Mouse (Mus musculus): Measurements from ENCODE around the gene Hes3. TPM values are rescaled to one million over a fixed set of nuclear protein-coding genes. Genes with fewer than 3 reads are reported as not detected.

The Hes3 gene
- polyA plus RNA-seq, 1 experiment from 2014 or later, result 0.24 TPM

- H3K9ac ChIP-seq, result no peak overlapping the region
- 91% methylated on average over 10 of the region's 10 CpGs for WGBS
- H3K4me1 ChIP-seq (replicated peaks), result peaks cover 39% of the 10 kb centered on the region
- H3K36me3 ChIP-seq, result peaks cover 58% of the 10 kb centered on the region
- H3K9me3 ChIP-seq, result no peaks in the 10 kb centered on the region
- no peak overlapping the region for H3K4me3 ChIP-seq
- no peak overlapping the region for H3K4me2 ChIP-seq
- H3K27ac ChIP-seq (replicated peaks), result no peak overlapping the region
- H3K27me3 ChIP-seq, result no peaks in the 10 kb centered on the region
- ATAC-seq (ENCODE audit: low read depth), result no peak
Observed at GRCm38 (mm10) chr4:152303172-152303571, 11.7 kb upstream of the Hes3 start.

GRCm38 (mm10) chr4:152302012-152302411, 10.6 kb upstream of the Hes3 start:
- Histone ChIP-seq H3K27ac (replicated peaks) (no peak overlapping the region), H3K4me3 (no peak overlapping the region), H3K9ac (no peak overlapping the region), H3K9me3 (no peaks in the 10 kb centered on the region), H3K36me3 (peaks cover 51% of the 10 kb centered on the region), H3K4me2 (no peak overlapping the region), H3K4me1 (replicated peaks) (peaks cover 40% of the 10 kb centered on the region), H3K27me3 (no peaks in the 10 kb centered on the region)
- no peak for ATAC-seq (ENCODE audit: low read depth)
- 81% methylated on average over 11 of the region's 11 CpGs for WGBS

DNA sequence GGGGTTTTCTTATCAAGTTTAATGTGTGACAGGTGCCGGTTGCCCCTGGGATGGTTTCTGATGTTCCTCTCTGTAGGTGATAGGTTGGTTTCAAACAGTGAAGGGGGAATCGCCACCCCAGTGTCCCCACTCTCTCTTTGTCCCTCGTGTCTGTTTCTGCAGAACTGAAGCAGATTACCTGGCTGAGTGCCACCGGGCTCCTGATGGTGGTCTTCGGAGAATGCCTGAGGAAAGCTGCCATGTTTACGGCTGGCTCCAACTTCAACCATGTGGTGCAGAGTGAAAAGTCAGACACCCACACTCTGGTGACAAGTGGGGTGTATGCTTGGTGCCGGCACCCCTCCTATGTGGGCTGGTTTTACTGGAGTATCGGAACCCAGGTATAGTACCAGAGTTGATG, 8.9 kb upstream of the Hes3 start:
- Histone ChIP-seq H3K36me3 (peaks cover 51% of the 10 kb centered on the region), H3K4me1 (replicated peaks) (peaks cover 30% of the 10 kb centered on the region), H3K27me3 (peaks cover 7% of the 10 kb centered on the region), H3K9me3 (no peaks in the 10 kb centered on the region), H3K4me2 (no peak overlapping the region), H3K4me3 (no peak overlapping the region), H3K27ac (replicated peaks) (no peak overlapping the region), H3K9ac (no peak overlapping the region)
- no peak for ATAC-seq (ENCODE audit: low read depth)
- WGBS, result 91% methylated on average over 8 of the region's 8 CpGs

DNA sequence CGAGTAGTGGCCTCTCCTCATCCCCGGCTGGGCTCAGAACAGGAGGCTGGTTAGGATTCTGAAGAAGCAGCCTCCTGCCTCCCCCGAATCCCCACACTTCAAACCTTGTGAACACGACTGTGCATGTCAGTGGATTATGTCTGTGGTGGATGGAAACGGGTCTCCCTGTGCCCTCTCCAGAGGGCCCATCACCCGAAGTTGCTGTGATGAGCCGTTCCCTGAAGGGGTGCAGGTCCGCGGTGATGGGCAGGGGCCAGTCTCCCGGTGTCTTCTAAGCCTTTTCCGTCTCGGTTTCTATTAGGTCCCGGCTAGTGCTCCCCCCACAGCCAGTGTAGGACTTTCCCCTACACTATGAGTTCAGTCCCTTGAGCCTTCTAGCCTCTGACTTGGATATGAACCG, 7.4 kb upstream of the Hes3 start:
- 91% methylated on average over 14 of the region's 14 CpGs for WGBS
- Histone ChIP-seq H3K27ac (replicated peaks) (no peak overlapping the region), H3K9ac (peak overlapping the region; percentile 97; the same call in 1 of the 2 replicates), H3K4me3 (no peak overlapping the region), H3K4me1 (replicated peaks) (peaks cover 26% of the 10 kb centered on the region), H3K27me3 (peaks cover 22% of the 10 kb centered on the region), H3K36me3 (peaks cover 42% of the 10 kb centered on the region), H3K9me3 (no peaks in the 10 kb centered on the region), H3K4me2 (peak overlapping the region; percentile 98; the same call in 1 of the 2 replicates)
- ATAC-seq (ENCODE audit: low read depth), result no peak

- Histone ChIP-seq H3K9me3 (no peaks in the 10 kb centered on the region), H3K27ac (replicated peaks) (peak within 1 kb of the TSS; percentile 86), H3K9ac (peak within 1 kb of the TSS; percentile 97), H3K4me3 (peak within 1 kb of the TSS; percentile 96), H3K4me1 (replicated peaks) (peaks cover 43% of the 10 kb centered on the region), H3K4me2 (peak within 1 kb of the TSS; percentile 98), H3K27me3 (peaks cover 39% of the 10 kb centered on the region), H3K36me3 (peaks cover 25% of the 10 kb centered on the region)
- WGBS, result under 1% methylated on average over 118 of the region's 119 CpGs
- peak; percentile 94 for ATAC-seq (ENCODE audit: low read depth)
Observed at GRCm38 (mm10) chr4:152296874-152297861, 5.7 kb upstream of the Hes3 start, which contains the start of gene Icmt. Icmt (plus strand) TSS chr4:152297227.

DNA sequence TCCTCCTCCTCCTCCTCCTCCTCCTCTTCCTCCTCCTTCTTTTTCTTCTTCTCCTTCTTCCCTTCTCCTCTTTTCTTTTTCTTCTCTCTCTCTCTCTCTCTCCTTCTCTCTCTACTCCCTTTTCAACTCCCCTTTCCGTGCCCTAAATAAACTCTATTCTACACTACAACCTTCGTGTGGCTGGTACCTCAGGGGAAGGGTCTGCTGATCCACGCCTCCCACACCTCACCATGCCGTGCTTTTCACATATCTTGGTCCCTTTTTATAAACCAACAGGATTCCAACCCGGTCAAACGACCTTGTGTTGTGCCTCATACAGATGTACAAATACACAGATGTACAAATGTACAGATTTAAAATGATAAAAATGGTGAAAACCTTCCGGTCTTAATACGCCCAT, 4.9 kb upstream of the Hes3 start:
- Histone ChIP-seq H3K27ac (replicated peaks) (0 out of 2 replicates have a peak overlapping the region, but pooled peaks have one; percentile 24), H3K4me1 (replicated peaks) (peaks cover 51% of the 10 kb centered on the region), H3K9me3 (no peaks in the 10 kb centered on the region), H3K4me2 (peak overlapping the region; percentile 69), H3K27me3 (peaks cover 46% of the 10 kb centered on the region), H3K36me3 (peaks cover 17% of the 10 kb centered on the region), H3K9ac (peak overlapping the region; percentile 61), H3K4me3 (peak overlapping the region; percentile 96)
- ATAC-seq (ENCODE audit: low read depth), result no peak
- 25% methylated on average over 8 of the region's 8 CpGs for WGBS

DNA sequence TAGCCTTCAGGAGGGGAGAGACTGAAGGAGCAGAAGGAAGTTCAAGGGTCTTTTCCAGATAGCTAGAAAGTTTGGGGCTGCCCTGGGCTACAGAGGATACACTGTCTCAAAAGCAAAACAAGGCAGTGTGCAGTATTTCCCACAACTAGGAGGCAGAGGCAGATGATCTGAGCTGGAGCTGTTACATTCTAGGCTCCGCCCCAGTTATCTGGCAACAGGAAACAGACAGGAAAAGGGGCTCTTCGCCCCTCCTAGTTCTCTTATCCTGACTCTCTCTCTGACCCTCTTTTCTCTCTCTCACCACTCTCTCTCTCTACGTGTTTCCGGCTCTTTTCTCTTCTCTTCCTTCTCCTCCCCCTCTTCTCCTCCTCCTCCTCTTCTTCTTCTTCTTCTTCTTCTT, 4.5 kb upstream of the Hes3 start:
- Histone ChIP-seq H3K27me3 (peaks cover 51% of the 10 kb centered on the region), H3K9me3 (no peaks in the 10 kb centered on the region), H3K36me3 (peaks cover 13% of the 10 kb centered on the region), H3K4me2 (no peak overlapping the region), H3K4me3 (no peak overlapping the region), H3K9ac (no peak overlapping the region), H3K4me1 (replicated peaks) (peaks cover 55% of the 10 kb centered on the region), H3K27ac (replicated peaks) (no peak overlapping the region)
- ATAC-seq (ENCODE audit: low read depth), result no peak
- 52% methylated on average over 4 of the region's 4 CpGs for WGBS

DNA sequence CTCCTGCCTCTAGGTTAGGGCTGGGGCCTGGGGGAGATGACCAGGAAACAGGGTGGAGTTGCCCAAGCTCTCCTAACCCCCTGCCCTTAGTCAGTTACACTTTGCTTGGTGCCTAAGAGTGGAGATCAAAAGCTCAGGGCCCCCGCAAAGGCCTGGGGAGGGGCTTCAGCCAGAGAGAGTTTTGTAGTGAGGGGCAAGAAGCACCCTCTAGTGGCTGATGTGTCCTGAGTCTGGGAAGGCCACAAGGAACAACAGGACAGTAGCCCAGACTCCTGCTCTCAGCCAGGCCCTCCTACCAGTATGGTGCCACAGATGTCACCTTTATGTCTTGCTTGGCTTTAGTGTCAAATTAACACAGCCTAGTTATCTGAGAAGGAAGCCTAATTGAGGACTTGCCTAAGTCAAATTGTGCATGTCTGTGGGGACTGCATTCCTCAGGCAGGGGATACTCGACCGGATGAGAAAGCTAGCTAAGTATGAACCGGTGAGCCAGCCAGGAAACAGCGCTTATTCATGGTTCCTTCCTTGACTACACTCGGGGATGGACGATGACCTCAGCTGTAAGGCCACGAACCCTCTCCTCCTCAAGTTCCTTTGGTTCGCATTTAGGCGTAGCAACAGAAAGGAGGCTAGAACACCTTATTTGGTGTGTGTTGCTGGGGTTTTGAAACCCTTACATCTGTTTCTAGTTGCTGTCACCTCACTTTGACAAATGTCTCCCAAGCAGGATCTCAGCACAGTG, 2.9 kb upstream of the Hes3 start:
- ATAC-seq (ENCODE audit: low read depth), result no peak
- no peaks in the 10 kb centered on the region for H3K36me3 ChIP-seq
- H3K9me3 ChIP-seq, result no peaks in the 10 kb centered on the region
- H3K4me1 ChIP-seq (replicated peaks), result peaks cover 69% of the 10 kb centered on the region
- 51% methylated on average over 10 of the region's 10 CpGs for WGBS
- peaks cover 64% of the 10 kb centered on the region for H3K27me3 ChIP-seq
- no peak overlapping the region for H3K9ac ChIP-seq
- H3K4me3 ChIP-seq, result no peak overlapping the region
- H3K27ac ChIP-seq (replicated peaks), result no peak overlapping the region
- no peak overlapping the region for H3K4me2 ChIP-seq

DNA sequence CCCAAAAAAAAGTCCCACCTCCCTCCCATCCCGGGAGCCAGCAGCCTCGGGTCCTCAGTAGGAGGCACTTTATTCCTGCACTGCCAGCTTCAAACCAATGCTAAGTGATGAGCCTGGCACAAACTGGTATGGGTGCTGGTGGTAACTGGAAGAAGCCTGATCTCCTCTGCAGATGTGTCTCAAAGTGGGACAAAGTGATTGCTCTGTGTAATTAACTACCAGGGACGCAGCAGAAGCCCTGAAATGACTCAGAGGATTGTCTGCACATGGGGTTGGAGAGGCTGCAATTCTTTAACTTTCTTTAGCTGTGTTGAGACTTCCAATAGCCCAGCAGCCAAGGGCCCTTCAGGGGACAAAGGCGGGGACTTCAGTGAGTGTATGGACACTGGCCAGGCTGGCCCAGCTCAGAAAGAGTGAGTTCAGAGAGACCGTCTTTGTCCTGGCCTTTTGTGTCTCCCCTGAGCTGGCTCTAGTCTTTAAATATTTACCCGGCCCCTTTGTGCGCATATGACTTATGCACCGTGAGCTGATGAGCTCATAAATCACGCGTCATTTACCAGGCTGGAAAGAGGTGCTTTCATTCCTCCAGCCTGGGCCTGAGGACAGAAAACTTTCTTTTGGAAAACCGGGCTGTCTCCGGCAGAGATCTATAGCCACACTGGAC, 772 bp upstream of the Hes3 start:
- Histone ChIP-seq H3K4me2 (no peak overlapping the region), H3K4me1 (replicated peaks) (peaks cover 68% of the 10 kb centered on the region), H3K9ac (0 out of 2 replicates have a peak overlapping the region, but pooled peaks have one; percentile 18), H3K27ac (replicated peaks) (peak overlapping the region; percentile 28; the same call in 1 of the 2 replicates), H3K4me3 (no peak overlapping the region), H3K27me3 (peaks cover 80% of the 10 kb centered on the region), H3K9me3 (no peaks in the 10 kb centered on the region), H3K36me3 (no peaks in the 10 kb centered on the region)
- ATAC-seq (ENCODE audit: low read depth), result peak; percentile 17; the same call in 1 of the 2 replicates
- whole genome bisulfite sequencing, result 2% methylated on average over 12 of the region's 12 CpGs

GRCm38 (mm10) chr4:152290991-152291390, 471 bp downstream of the Hes3 start:
- H3K4me1 ChIP-seq (replicated peaks), result peaks cover 77% of the 10 kb centered on the region
- peak overlapping the region; percentile 28; the same call in 1 of the 2 replicates for H3K4me3 ChIP-seq
- 8% methylated on average over 11 of the region's 11 CpGs for WGBS
- H3K9me3 ChIP-seq, result no peaks in the 10 kb centered on the region
- no peak overlapping the region for H3K27ac ChIP-seq (replicated peaks)
- ATAC-seq (ENCODE audit: low read depth), result no peak
- peak overlapping the region; percentile 57 for H3K4me2 ChIP-seq
- peak overlapping the region; percentile 67 for H3K9ac ChIP-seq
- H3K27me3 ChIP-seq, result peaks cover 91% of the 10 kb centered on the region
- no peaks in the 10 kb centered on the region for H3K36me3 ChIP-seq

- Histone ChIP-seq H3K9me3 (no peaks in the 10 kb centered on the region), H3K4me2 (peak overlapping the region; percentile 57), H3K36me3 (no peaks in the 10 kb centered on the region), H3K4me3 (peak overlapping the region; percentile 28), H3K4me1 (replicated peaks) (peaks cover 81% of the 10 kb centered on the region), H3K9ac (peak overlapping the region; percentile 67), H3K27me3 (peaks cover 91% of the 10 kb centered on the region), H3K27ac (replicated peaks) (no peak overlapping the region)
- under 1% methylated on average over 39 of the region's 39 CpGs for WGBS
- ATAC-seq (ENCODE audit: low read depth), result no peak
Observed at GRCm38 (mm10) chr4:152290385-152290784, 1.1 kb downstream of the Hes3 start.

Data from neural tube, embryonic 13.5 days (tissue).